Mouse (Mus musculus) lung, postnatal 25 days (tissue): ENCODE measurements at regions not wholly inside any gene's neighbourhood (a gene's known extent, or its start where the extent isn't known, plus 50 kb on each side); places are given as distances from the start of the nearest gene placed in this dataset.

Experiments
- DNase-seq: peaks from one replicate; pipeline ENCODE4 v3.0.0; 2022; ENCODE audit warnings: low spot score

- no peak for DNase-seq
Measured at GRCm38 (mm10) chr12:110027345-110027744, 251.5 kb upstream of the Dio3 start.

DNA sequence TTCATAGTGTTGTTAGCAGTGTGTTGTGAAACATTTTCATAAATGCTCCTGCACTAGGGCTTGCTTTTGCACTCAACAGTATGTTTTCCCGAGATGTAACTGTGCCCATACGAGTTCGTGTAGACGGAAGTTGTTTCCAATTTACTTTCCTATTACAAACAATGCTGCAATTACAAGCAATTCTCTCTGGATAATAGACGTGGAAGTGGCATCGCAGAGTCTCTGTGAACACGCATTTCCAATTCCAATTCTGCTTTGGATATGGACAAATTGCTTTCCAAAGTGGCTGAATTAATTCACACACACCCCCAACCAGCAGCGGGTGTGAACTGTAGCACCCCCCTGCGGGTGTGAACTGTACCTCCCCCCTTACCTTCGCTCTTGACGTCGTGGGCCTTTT is 250.9 kb upstream of the Dio3 start:
- no peak for DNase-seq

DNA sequence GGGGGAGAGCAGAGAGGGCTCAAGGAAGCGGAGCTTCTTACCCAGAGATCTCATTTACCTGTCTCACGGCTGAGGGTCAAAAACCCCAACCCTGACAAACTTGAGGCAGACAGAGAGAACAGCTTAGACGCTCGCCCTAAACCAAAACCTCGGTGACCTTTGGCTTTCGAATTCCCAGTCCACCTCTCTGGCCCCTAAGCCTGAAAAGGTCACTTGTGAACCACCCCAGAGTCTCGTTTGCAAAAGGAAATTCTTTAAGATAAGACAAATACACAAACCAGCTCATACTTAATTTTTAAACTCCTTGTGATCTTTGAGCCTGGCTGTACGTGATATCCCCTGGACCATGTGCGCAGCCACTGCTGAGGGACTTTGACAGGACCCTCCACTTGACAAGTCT is 250.2 kb upstream of the Dio3 start:
- DNase-seq: no peak

DNA sequence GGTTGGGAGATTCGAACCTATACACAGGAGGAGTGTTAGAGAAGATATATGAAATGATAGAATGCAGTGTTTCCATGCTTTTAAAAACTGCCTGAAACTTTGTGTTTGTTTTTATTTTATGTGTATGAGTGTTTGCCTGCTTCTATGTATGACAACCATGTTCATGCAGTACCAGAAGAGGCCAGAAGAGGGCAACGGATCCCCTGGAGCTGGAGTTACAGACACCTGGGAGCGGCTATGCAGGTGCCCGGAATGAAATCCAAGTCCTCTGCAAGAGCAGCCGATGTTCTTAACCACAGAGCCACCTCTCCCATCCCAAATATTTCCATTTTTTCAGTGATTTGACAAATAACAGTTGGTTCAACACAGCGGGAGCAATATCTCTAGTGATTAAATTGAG is 247.5 kb upstream of the Dio3 start:
- DNase-seq: no peak

DNA sequence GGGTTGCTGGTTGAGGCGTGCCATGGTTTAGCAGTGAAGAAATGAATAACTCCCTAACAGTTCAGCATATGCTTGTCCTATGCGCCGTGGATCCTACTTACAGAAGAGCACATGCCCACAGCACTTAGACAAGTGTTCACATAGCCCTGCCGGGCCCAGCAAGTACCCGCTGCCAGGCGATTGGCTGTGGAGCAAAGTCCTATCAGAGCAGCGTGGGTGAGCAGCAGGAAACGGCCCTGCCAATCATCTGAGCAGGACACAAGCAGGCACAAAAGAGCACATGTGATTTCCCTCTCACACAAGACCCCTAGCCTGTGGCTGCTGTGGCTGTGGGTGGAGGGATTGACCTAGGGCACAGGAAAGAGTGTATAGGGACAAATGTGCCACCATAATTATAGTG is 243.7 kb upstream of the Dio3 start:
- no peak for DNase-seq

DNA sequence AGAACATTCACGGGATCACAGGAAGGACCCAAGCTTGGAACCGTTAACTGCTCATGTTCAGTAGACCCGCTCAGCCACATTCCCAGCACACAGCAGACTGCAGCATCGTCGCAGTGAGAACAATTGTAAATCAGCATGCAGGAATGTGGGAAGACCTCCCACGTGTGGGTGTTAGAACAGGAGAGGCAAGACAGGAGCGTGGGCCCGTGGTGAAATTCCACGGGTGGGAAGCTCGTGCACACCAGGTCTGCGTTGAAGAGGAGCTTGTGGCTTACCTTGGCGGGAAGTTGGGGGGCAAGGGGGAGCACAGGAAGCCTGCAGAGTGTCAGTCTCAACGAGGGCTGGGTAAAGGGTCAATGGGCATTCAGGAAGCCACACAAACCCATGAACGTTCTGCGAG is 238.2 kb upstream of the Dio3 start:
- no peak for DNase-seq

- DNase-seq: no peak
Measured at GRCm38 (mm10) chr12:110041782-110042181, 237.1 kb upstream of the Dio3 start.

- no peak for DNase-seq
Measured at GRCm38 (mm10) chr12:110044266-110044665, 234.6 kb upstream of the Dio3 start.

DNA sequence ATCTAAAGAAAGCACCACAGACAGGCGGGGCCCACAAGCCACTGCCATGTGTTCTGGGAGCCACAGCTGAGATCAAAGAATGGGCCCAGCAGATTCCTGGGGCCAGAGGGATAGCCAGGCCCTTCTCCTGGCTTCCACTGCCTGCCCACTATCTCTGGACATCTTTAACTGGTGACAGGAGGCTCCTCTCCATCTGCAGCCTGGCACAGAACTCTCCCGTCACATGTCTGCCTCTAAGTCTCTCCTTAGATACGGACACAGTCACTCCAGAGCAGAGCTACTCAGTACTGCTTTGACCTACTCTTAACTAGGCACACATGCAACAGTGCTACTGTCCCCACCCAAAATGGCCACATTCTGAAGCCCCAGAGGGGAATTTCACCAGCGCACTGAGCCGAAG is 234.1 kb upstream of the Dio3 start:
- no peak for DNase-seq

- no peak for DNase-seq
Measured at GRCm38 (mm10) chr12:110045770-110046330, 233.0 kb upstream of the Dio3 start.

DNA sequence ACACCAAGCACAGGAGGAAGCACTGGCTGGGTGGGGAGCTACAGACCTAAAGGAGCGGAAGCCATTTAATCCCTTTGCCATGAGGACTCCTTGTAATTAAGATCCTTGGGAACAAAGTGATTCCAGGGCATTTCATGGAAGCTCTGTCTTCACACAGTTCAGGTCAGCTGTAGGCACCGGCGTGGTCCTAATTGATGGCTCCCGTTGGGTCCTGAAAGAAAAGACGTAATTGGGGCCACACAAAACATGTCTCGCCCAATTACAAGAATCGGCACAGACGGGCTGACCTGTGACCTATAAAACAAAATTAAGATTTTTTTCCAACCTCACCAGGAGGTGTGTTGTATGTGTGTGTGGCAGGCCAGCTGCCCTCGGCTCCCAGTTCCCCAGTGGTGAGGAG is 232.3 kb upstream of the Dio3 start:
- DNase-seq: no peak

- no peak for DNase-seq
Measured at GRCm38 (mm10) chr12:110047466-110048250, 231.2 kb upstream of the Dio3 start.

- no peak for DNase-seq
Measured at GRCm38 (mm10) chr12:110049154-110049736, 229.6 kb upstream of the Dio3 start.

GRCm38 (mm10) chr12:110059321-110059720 is 219.5 kb upstream of the Dio3 start:
- DNase-seq: no peak

DNA sequence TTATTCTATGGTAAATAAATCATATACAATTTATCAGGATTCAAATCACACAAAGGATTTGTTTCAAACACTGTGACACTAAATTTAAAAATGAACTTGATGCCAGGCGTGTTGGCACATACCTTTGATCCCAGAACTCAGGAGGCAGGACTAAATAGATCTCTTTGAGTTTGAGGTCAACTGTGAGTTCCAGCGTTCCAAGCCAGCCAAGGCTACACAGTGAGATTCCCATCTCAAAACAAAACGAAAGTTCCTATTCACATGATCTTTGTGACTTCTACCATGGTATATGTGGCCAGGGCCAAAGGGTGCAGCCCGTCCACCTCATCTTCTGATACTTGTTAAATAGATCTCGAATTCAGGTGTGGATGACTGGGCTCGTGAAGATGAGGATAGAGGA is 216.9 kb upstream of the Dio3 start:
- DNase-seq: no peak

DNA sequence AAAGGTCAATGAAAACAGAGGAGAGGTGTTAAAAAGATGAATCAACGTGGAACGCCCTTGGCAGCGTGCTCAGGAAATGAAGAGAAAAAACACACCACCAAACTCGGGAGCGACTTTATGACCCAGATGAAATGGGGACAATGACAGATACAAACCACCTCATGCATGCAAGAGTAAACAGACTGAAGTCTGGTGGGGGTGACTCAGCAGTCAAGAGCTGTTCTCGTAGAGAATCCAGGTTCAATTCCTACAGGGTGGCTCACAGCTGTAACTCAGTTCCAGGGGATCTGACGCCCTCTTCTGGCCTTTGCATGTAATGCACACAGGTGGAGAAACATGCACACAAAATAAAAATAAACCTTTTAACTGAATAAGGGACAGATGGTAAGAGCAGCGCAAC is 215.9 kb upstream of the Dio3 start:
- DNase-seq: no peak

DNA sequence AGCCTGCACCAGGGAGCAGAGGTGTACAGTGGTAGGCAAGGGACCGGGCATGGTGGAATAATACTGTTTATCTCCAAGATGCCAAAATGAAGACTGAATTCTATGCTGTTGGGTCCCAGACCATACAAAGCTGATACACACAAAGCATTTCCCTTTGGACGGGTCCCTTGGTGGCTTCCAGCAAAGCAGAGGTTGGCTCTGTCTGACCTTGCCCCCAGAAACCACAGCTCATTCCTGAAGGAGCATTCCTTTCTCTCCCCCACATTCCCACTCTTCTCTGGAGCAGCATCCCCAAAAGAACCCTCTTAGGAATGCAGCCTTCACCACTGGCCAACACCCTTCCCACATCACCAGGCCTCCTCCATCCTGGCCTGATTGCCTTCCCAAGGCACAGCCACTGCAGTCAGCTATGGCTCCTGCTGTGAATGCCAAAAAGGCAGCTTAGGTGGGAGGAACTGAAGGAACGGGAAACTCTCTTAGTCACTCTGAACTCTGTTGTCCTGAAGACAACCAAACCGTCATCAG is 212.4 kb upstream of the Dio3 start:
- DNase-seq: no peak

- DNase-seq: no peak
Measured at GRCm38 (mm10) chr12:110070506-110070905, 208.4 kb upstream of the Dio3 start.

DNA sequence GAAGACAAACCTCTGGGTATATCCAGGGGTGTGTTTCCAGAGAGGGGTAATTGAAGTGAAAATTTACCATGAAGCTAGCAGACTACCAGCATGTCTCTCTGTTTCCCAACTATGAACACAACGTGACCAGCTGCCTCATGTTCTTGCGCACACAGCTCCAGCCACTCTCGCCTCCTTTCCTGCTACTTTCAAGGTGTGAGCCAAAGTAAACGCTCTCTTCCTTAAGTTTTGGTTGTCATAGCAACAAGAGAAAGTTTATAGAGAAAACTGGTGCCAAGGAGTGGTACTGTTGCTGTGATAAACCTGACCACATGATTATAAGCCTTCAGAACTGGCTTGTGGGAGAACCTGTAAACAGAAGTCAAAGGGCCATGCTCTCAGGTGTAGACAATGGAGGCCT is 207.0 kb upstream of the Dio3 start:
- DNase-seq: peak; percentile 67

DNA sequence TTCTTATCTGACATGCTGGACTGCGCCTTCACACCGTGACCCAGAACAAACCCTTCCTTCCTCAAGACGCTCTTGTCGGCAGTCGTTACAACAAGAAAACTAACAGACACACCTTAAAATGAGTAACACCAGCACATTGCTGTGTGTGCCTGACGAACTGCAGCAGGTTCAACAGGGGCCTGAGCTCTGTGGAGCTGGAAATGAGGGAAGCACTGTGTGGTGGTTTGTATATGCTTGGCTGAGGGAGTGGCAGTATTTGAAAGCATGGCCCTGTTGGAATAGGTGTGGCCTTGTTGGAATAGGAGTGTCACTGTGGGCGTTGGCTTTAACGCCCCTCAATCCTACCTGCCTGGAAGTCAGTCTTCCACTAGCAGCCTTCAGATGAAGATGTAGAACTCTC is 203.9 kb upstream of the Dio3 start:
- DNase-seq: no peak

DNA sequence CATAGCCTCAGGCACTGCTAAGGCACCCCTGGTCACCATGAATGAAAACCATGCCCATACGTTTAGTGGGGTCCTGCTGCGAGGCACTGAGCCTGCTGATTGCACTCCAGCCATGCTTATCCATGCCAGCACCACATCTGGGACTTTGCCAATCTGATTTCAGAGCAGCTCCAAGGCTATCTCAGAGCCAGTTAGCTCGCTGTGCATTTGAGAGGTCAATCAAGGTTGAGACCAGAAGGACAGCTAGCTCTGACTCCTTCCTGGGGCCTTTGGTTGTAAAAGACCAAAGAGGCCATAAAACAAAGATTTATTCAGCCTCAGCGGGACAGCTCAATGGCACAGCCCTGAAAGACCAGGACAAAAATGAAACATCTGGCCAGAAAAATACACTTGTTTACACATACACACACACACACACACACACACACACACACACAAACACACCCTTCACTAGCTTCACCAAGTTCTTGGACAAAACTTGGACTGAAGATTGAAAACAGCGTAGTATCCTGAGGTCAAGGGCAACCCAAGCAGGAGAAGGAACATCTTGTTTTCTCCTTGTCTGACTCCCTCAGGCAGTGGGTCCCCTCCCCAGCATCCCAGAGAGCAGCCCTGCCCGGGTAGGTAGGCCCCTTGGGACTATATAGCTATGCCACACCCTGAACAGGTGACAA is 201.5 kb upstream of the Dio3 start:
- DNase-seq: no peak

GRCm38 (mm10) chr12:110078081-110078505 is 200.8 kb upstream of the Dio3 start:
- peak; percentile 34 for DNase-seq
